Mouse (Mus musculus): ENCODE data around the gene Plcb2. TPM values are rescaled to one million over a fixed set of nuclear protein-coding genes. Genes with fewer than 3 reads are reported as not detected.

The Plcb2 gene
- polyA plus RNA-seq, 1 experiment from 2014 or later = 0.55 TPM

DNA sequence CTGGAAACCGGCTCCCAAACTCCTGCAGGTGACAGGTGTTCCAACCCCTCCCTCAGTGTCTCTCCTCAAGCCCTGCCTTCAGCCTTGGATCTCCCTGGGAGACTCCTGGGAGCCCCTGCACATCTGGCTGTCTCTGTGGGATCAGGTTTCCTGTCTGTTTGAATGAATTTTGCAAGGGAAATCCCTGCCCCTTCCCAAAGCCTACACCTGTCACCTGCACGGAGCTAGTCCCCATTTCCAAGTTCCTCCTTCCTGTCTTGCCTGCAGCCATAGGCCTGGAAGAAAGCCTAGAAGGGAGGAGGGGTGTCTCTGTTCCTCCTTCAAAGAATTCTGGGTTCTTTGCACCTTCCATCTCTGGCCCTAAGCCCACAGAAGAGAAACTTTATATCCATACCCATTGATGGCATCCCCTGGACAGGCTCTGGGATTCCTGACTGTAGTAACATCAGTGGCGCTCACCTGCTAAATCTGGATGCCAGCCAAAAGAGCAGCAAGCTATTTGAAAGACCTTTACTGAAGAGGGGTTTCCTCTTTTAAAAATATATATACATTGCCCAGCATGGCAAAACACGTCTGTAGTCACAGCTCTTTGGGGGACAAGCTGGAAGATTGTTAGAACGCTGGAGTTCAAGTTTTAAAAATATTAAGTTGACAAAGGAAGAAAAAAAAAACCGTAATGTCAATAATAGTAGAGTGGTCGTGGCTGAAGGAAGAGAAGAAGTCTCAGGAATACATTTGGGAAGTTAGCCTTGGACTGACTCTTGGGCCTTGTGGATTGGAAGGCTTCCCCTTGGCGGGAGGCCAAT is 1.8 kb upstream of the Plcb2 start:
- ATAC-seq (ENCODE audit: insufficient number of reproducible peaks, insufficient read depth, low FRiP score, low TSS enrichment, low read depth) = no peak
- H3K9me3 ChIP-seq = no peaks in the 10 kb centered on the region
- H3K9ac ChIP-seq = no peak overlapping the region
- H3K27me3 ChIP-seq = peaks cover 49% of the 10 kb centered on the region
- H3K4me1 ChIP-seq = peaks cover 28% of the 10 kb centered on the region
- no peak overlapping the region for H3K4me3 ChIP-seq
- no peak overlapping the region for H3K27ac ChIP-seq
- no peak overlapping the region for H3K4me2 ChIP-seq
- no peaks in the 10 kb centered on the region for H3K36me3 ChIP-seq
- WGBS = 23% methylated on average over 8 of the region's 8 CpGs

DNA sequence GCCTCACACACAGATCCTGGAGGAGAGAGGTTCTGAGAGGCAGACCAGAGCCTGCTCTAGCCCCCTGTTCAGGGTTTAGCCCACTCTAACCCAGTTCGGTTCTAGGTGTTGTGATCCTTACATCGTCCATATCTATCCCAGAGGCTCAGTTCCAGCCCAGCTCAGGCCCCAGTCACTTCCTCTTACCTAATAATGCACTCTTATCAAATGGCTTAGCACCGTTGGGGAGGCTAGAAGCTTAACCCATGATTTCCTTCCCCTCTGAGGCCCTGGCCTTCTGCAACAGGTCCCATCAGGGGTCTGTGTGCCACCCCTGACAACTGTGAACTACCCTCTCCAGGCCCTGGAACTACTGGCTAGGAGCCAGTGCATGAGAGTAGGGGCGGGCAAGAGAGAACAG is 956 bp upstream of the Plcb2 start:
- Histone ChIP-seq H3K27me3 (peaks cover 41% of the 10 kb centered on the region), H3K4me1 (peaks cover 28% of the 10 kb centered on the region), H3K4me3 (no peak overlapping the region), H3K9me3 (no peaks in the 10 kb centered on the region), H3K27ac (no peak overlapping the region), H3K9ac (no peak overlapping the region), H3K36me3 (no peaks in the 10 kb centered on the region), H3K4me2 (no peak overlapping the region)
- 41% methylated on average over 4 of the region's 4 CpGs for WGBS
- ATAC-seq (ENCODE audit: insufficient number of reproducible peaks, insufficient read depth, low FRiP score, low TSS enrichment, low read depth) = no peak

DNA sequence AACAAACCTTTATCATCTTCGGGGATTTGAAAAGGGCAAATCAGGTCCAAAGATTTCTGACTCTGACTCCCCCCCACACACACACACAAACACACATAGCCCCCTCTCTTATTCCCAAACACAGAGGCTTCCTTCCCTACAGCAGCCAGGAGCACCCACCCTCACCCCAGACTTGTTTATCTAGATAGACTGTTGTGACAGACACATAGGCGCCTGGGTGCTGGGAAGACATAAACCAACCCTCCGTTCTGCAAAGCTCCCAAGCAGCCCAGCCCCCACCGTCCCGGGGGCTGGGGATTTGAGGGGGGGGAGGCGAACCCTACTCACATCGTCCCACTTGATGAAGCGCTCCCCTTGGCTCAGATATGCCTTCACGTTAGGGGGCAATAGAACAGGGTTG is 327 bp downstream of the Plcb2 start:
- 0 out of 2 replicates have a peak overlapping the region, but pooled peaks have one; percentile 10 for H3K4me2 ChIP-seq
- H3K4me3 ChIP-seq = no peak overlapping the region
- WGBS = 23% methylated on average over 9 of the region's 9 CpGs

DNA sequence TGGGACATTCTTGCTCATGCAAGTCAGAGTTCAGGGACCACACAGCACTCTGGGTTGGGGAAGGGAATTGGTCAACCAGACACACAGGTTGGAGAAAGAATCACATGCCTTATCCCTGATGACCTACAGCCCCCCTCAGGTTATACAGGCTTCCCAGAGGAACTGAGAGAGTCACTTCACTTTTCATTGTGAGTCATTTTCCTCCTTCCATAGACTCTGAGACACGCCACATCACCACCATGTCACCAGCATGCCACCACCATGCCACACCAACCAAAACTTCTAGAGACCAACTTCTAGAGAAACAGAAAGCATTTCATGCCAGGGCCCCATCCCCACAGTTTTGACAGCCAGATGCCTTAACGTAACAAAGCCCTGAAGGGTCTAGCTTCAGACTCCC is 1.4 kb downstream of the Plcb2 start:
- no peak overlapping the region for H3K9ac ChIP-seq
- H3K4me1 ChIP-seq = peaks cover 28% of the 10 kb centered on the region
- H3K9me3 ChIP-seq = no peaks in the 10 kb centered on the region
- peaks cover 38% of the 10 kb centered on the region for H3K27me3 ChIP-seq
- ATAC-seq (ENCODE audit: insufficient number of reproducible peaks, insufficient read depth, low FRiP score, low TSS enrichment, low read depth) = no peak
- 79% methylated on average over 2 of the region's 2 CpGs for WGBS
- no peak overlapping the region for H3K4me2 ChIP-seq
- no peaks in the 10 kb centered on the region for H3K36me3 ChIP-seq
- H3K4me3 ChIP-seq = no peak overlapping the region
- no peak overlapping the region for H3K27ac ChIP-seq

More for the DNA sequence above, 327 bp downstream of the Plcb2 start:
- H3K9ac ChIP-seq = no peak overlapping the region
- ATAC-seq (ENCODE audit: insufficient number of reproducible peaks, insufficient read depth, low FRiP score, low TSS enrichment, low read depth) = no peak
- peaks cover 28% of the 10 kb centered on the region for H3K4me1 ChIP-seq
- H3K27me3 ChIP-seq = peaks cover 40% of the 10 kb centered on the region
- no peak overlapping the region for H3K27ac ChIP-seq
- H3K36me3 ChIP-seq = no peaks in the 10 kb centered on the region
- no peaks in the 10 kb centered on the region for H3K9me3 ChIP-seq

DNA sequence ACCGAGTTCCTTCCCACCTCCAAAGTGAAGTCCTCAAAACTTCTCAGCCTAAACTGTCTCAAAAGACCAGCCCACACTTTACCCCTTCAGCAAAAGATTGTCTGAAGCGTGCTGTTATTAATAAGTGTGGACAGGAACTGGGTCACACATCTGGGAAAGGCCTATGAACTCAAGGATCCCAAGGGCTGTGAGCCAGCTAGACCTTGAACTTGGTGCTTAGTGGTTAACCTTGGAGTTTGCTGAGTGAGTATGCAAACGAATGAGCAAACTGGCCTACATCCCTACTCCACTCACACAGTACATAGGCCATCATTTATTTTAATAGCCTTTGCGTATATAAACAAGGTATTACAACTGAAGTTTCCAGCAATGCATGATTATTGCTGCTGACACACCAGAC is 2.7 kb downstream of the Plcb2 start:
- H3K4me1 ChIP-seq = peaks cover 26% of the 10 kb centered on the region
- no peaks in the 10 kb centered on the region for H3K36me3 ChIP-seq
- H3K9me3 ChIP-seq = no peaks in the 10 kb centered on the region
- H3K27me3 ChIP-seq = peaks cover 36% of the 10 kb centered on the region
- WGBS = 79% methylated on average over 4 of the region's 4 CpGs
- H3K4me3 ChIP-seq = no peak overlapping the region
- no peak overlapping the region for H3K9ac ChIP-seq
- H3K4me2 ChIP-seq = no peak overlapping the region
- no peak for ATAC-seq (ENCODE audit: insufficient number of reproducible peaks, insufficient read depth, low FRiP score, low TSS enrichment, low read depth)
- H3K27ac ChIP-seq = no peak overlapping the region

DNA sequence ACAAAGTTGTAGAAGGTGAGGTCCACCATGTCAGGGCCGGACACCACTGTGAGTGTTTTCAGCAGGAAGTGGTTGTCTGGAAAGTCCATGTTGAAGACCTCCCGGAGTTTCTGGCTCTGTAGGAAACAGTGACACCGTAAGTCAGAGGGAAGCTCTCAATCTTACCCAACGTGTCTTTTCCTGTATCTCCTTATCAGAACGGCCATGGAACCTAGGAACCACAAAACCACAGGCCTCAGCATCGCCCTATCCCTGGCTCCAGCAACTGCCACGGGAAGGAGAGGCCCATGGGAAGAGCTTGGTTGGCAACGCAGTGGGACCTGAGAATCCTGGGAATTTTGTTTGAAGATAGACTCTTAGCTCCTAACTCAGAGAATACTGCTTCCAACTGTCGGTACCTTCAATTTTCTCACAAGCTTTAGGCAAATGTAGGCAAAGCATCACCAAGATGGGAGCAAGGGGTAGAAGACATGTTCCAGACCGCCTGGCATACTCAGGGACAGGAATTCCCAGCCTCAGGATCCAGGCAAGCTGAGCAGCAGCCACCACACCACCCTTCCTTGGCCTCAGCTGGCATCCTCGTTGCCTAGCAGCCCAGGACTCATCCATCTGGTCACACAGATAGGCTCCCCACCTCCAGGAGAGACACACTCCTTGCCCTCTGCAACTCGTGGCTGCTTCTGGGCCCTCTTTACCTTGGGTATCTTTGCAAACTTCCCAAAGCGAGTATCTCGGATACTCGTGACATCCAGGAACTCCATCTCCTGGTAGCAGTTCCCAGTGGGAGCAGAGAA is 4.3 kb downstream of the Plcb2 start:
- no peak overlapping the region for H3K27ac ChIP-seq
- H3K36me3 ChIP-seq = no peaks in the 10 kb centered on the region
- peaks cover 11% of the 10 kb centered on the region for H3K4me1 ChIP-seq
- no peak overlapping the region for H3K9ac ChIP-seq
- no peak overlapping the region for H3K4me2 ChIP-seq
- WGBS = 82% methylated on average over 15 of the region's 15 CpGs
- no peaks in the 10 kb centered on the region for H3K9me3 ChIP-seq
- no peak for ATAC-seq (ENCODE audit: insufficient number of reproducible peaks, insufficient read depth, low FRiP score, low TSS enrichment, low read depth)
- no peak overlapping the region for H3K4me3 ChIP-seq
- peaks cover 30% of the 10 kb centered on the region for H3K27me3 ChIP-seq

DNA sequence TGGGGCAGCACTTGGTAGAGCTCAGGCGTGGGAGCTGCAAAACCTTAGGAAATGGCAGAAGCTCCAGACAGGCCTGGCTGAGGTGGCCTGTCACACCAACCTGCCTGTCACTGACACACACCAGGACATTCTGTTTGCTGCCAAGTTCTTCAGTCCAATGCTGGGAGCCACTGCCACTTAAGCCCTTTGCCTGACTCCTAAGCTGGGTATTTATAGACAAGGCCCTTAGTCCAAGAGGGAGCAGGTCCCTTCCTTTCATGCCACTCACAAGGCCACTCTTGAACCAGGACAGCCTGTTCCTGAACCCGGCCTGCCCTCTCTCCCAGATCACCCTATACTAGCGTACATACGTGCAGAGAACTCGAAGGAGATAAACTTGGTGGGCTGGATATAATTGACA is 11.6 kb downstream of the Plcb2 start:
- no peak for ATAC-seq (ENCODE audit: insufficient number of reproducible peaks, insufficient read depth, low FRiP score, low TSS enrichment, low read depth)
- Histone ChIP-seq H3K4me1 (peaks cover 11% of the 10 kb centered on the region), H3K9ac (no peak overlapping the region), H3K4me2 (no peak overlapping the region), H3K9me3 (no peaks in the 10 kb centered on the region), H3K27me3 (peaks cover 45% of the 10 kb centered on the region), H3K27ac (no peak overlapping the region), H3K36me3 (no peaks in the 10 kb centered on the region), H3K4me3 (no peak overlapping the region)
- WGBS = 87% methylated on average over 5 of the region's 5 CpGs

DNA sequence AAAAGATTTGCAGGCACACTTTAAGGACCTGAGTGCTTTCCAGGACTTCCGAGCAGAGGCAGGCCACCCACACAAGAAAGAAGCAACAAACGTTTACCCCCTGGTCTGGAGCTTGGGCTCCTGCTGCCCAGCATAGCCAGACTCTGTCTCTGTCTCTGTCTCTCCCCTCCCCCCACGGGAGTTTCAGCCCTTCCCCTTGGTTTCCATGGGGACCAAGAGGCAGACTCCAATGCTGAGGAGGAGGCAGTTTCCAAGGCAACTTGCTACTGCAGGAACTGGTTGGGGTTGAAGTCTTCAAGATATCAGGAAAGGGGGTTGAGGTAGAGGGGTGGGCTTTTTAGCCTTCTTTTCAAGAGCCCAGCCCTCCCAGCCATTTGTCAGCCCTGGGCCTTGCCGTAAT is 14.0 kb downstream of the Plcb2 start:
- Histone ChIP-seq H3K4me1 (peaks cover 23% of the 10 kb centered on the region), H3K27ac (no peak overlapping the region), H3K4me3 (no peak overlapping the region), H3K4me2 (no peak overlapping the region), H3K36me3 (no peaks in the 10 kb centered on the region), H3K9ac (no peak overlapping the region), H3K9me3 (no peaks in the 10 kb centered on the region), H3K27me3 (peaks cover 63% of the 10 kb centered on the region)
- no peak for ATAC-seq (ENCODE audit: insufficient number of reproducible peaks, insufficient read depth, low FRiP score, low TSS enrichment, low read depth)
- 51% methylated on average over 4 of the region's 4 CpGs for WGBS

DNA sequence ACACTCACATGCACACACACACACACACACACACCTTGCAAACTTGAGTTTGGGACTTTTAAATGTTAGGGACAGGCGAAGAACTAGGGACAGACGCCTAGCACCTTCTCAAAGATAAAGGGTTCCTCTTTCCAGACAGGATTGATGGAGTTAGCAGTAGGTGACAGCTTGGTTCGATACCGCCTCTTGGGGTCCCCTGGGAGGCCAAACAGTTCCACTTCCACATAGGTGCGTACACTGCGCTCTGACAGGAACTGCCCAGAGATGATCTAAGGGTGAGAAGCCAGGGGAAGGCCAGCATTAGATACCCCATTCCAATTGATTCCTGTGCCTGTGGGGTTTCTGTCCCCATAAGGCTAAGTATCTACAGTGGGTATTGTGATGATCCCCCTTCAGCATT is 14.6 kb downstream of the Plcb2 start:
- H3K36me3 ChIP-seq = no peaks in the 10 kb centered on the region
- H3K9ac ChIP-seq = no peak overlapping the region
- H3K9me3 ChIP-seq = no peaks in the 10 kb centered on the region
- H3K4me1 ChIP-seq = peaks cover 23% of the 10 kb centered on the region
- no peak overlapping the region for H3K4me2 ChIP-seq
- no peak for ATAC-seq (ENCODE audit: insufficient number of reproducible peaks, insufficient read depth, low FRiP score, low TSS enrichment, low read depth)
- no peak overlapping the region for H3K27ac ChIP-seq
- H3K4me3 ChIP-seq = no peak overlapping the region
- 94% methylated on average over 6 of the region's 6 CpGs for WGBS
- peaks cover 64% of the 10 kb centered on the region for H3K27me3 ChIP-seq

DNA sequence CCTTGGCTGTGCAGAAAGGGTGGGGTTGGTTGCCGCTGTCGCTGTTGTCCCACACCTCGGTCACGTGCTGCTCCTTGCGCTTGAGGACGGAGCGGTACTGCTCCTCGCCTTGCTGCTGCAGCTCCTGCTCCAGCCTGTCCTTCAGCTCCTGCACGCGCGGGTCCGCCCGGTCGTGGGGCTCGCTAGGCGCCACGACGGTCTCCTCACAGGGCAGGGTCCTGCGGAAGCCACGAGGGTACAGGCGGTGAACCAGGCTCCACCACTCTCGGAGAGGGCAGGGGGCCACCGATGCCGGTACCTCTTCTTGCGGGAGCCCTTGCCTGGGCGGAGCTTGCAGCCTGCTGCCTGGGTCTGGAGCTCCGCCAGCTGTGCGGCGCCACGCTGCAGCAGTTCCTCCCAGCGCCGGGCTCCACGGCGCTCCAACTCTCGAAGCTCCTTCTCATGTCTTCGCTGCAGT is 17.2 kb downstream of the Plcb2 start:
- H3K27ac ChIP-seq = no peak overlapping the region
- no peaks in the 10 kb centered on the region for H3K9me3 ChIP-seq
- H3K9ac ChIP-seq = peak overlapping the region; percentile 65
- H3K27me3 ChIP-seq = peaks cover 84% of the 10 kb centered on the region
- under 1% methylated on average over 36 of the region's 36 CpGs for WGBS
- H3K4me3 ChIP-seq = peak overlapping the region; percentile 41
- H3K36me3 ChIP-seq = no peaks in the 10 kb centered on the region
- H3K4me1 ChIP-seq = peaks cover 29% of the 10 kb centered on the region
- ATAC-seq (ENCODE audit: insufficient number of reproducible peaks, insufficient read depth, low FRiP score, low TSS enrichment, low read depth) = no peak
- H3K4me2 ChIP-seq = peak overlapping the region; percentile 77

DNA sequence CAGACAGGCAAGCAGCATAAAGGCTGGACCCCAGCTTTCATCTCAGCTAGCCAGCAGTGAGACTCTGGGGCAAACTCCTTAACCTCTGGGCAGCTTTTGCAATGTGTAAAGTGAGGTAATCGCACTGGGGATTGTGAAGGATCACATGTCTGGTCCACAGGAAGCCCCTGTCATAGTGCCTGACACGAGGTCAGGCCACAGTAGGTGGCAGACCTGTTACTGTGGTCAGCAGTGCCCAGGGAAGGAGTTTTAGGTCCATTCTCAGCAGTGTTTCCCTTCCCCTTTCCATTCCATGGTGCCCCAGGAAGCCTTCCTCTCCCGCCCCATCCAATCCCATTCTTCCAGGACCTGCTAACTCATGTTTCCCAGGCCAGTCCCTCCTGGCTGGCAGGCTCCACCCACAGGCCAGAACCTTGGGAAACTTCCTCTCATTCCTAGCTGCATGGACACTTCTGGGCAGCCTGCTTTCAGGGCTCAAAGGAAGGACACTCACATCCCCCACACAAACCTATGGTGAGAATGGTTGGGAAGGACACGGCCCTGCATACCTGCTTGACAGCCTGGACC is 18.5 kb downstream of the Plcb2 start:
- Histone ChIP-seq H3K9ac (no peak overlapping the region), H3K27ac (no peak overlapping the region), H3K9me3 (no peaks in the 10 kb centered on the region), H3K27me3 (peaks cover 93% of the 10 kb centered on the region), H3K4me2 (no peak overlapping the region), H3K36me3 (no peaks in the 10 kb centered on the region), H3K4me1 (peaks cover 21% of the 10 kb centered on the region), H3K4me3 (no peak overlapping the region)
- no peak for ATAC-seq (ENCODE audit: insufficient number of reproducible peaks, insufficient read depth, low FRiP score, low TSS enrichment, low read depth)
- 43% methylated on average over 4 of the region's 4 CpGs for WGBS
